Mouse (Mus musculus) forebrain, embryonic 11.5 days (tissue): ENCODE measurements around the gene Ccdc36. TPM values are rescaled to one million over a fixed set of nuclear protein-coding genes. Genes with fewer than 3 reads are reported as not detected.

Source experiments
- ATAC-seq: fragments of 200-750 bp; cut with Nextera tagmentation; replicated peaks from 2 replicates; pipeline ENCODE4 v1.8.0; 2017; ENCODE audit warnings: moderate TSS enrichment; ENCODE audit not compliant: low FRiP score
- DNase-seq: peaks from one replicate; pipeline ENCODE4 v3.0.0-alpha.2; 2017; ENCODE audit warnings: low spot score
- H3K27ac ChIP-seq: fragments of 300-500 bp; sonication (generic); 2 replicates; pipeline ENCODE4 v1.5.1; 2014; ENCODE audit warnings: low read depth, low read length
- H3K27me3 ChIP-seq: fragments of 300-500 bp; sonication (generic); 2 replicates; pipeline ENCODE4 v1.6.1; 2014; ENCODE audit warnings: mild to moderate bottlenecking, low read length, mixed read lengths; ENCODE audit not compliant: control insufficient read depth, insufficient read depth
- H3K36me3 ChIP-seq: fragments of 300-500 bp; sonication (generic); 2 replicates; pipeline ENCODE4 v1.6.1; 2014; ENCODE audit warnings: mild to moderate bottlenecking, low read length, moderate library complexity, mixed read lengths; ENCODE audit not compliant: control insufficient read depth, insufficient read depth
- H3K4me1 ChIP-seq: fragments of 300-500 bp; sonication (generic); replicated peaks from 2 replicates; pipeline ENCODE4 v1.6.1; 2014; ENCODE audit warnings: low read length, mixed read lengths; ENCODE audit not compliant: control insufficient read depth, insufficient read depth
- H3K4me2 ChIP-seq: fragments of 300-500 bp; sonication (generic); 2 replicates; pipeline ENCODE4 v1.6.1; 2014; ENCODE audit warnings: low read depth, mild to moderate bottlenecking, low read length, moderate library complexity, mixed read lengths; ENCODE audit not compliant: severe bottlenecking
- H3K4me3 ChIP-seq: fragments of 300-500 bp; sonication (generic); 2 replicates; pipeline ENCODE4 v1.5.1; 2014; ENCODE audit warnings: low read depth, low read length
- H3K9ac ChIP-seq: fragments of 300-500 bp; sonication (generic); 2 replicates; pipeline ENCODE4 v1.6.1; 2014; ENCODE audit warnings: low read length
- H3K9me3 ChIP-seq: fragments of 300-500 bp; sonication (generic); 2 replicates; pipeline ENCODE4 v1.6.1; 2016; ENCODE audit warnings: low read length, mixed read lengths; ENCODE audit not compliant: control insufficient read depth
- WGBS: fragments of 180-500 bp; shearing (Covaris S2); extraction: QIAGEN DNeasy Blood & Tissue Kit; methylation state at CpG from one replicate; pipeline ENCODE4 v1.1.7; 2014; 5-methylcytosine and 5-hydroxymethylcytosine counted together
- polyA plus RNA-seq: library from polyadenylated mRNA; unstranded; fragments of >200 nt; fragmentation: Nextera tagmentation; extraction: Ambion mirVana; gene quantifications from 2 replicates; pipeline ENCODE4 v1.2.1, GENCODE M21; 2014

Ccdc36 gene
- polyA plus RNA-seq, 1 experiment from 2014 or later = 0.69 TPM

DNA sequence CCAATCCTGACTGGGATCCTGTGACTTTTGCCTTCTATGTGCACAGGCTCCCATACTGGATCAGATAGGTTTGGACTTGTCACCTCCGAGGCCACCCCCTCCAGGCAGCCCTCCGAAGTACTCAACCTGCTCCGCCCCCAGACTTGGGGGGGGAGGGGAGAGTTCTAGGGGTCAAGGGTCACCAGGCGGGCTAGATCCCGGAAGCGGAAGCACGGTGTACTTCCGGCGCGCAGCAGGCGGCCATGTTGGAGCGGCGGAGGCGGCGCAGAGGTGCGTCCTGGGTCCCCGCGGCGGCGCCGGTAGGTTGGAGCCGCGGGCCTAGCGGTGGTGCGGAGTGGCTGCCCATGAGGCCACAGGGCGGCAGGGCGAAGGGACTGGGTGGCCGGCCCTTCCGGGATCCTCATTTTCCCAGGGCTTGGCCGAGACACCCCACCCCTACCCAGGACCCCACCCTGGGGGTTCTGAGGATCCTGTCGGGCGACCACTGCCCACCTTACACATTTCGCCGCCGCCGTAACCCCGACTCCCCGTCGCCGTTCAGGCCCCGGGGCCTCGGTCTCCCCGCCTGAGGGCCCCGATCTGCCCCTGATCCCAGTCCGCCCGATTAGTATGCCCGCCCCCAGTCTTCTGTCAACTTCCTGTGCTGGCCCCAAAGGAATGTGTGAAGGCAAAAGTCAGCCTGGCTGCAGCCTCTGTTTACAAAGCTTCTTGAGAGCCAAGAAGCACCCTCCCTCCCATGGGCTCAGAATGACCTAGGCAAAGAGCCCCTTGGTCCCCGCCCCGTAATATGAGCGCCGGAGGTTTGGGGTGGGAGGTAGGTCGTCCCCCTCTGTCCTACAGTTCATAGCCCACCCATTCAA, 32.3 kb upstream of the Ccdc36 start, which contains the start of gene Ccdc71:
Ccdc71 (plus strand) TSS at position 209 of the 860 bp plus-strand sequence.
- ATAC-seq = peak; percentile 86
- peak within 1 kb of the TSS; percentile 92 for H3K4me2 ChIP-seq
- peak within 1 kb of the TSS; percentile 91 for H3K4me3 ChIP-seq
- no peaks in the 10 kb centered on the region for H3K27me3 ChIP-seq
- H3K27ac ChIP-seq = peak within 1 kb of the TSS; percentile 55; the same call in 1 of the 2 replicates
- peaks cover 12% of the 10 kb centered on the region; the same call in 1 of the 2 replicates for H3K36me3 ChIP-seq
- 1% methylated on average over 52 of the region's 52 CpGs for WGBS
- peaks cover 4% of the 10 kb centered on the region; the same call in 1 of the 2 replicates for H3K4me1 ChIP-seq
- H3K9ac ChIP-seq = peak within 1 kb of the TSS; percentile 86
- peak; percentile 90 for DNase-seq
- no peaks in the 10 kb centered on the region for H3K9me3 ChIP-seq

DNA sequence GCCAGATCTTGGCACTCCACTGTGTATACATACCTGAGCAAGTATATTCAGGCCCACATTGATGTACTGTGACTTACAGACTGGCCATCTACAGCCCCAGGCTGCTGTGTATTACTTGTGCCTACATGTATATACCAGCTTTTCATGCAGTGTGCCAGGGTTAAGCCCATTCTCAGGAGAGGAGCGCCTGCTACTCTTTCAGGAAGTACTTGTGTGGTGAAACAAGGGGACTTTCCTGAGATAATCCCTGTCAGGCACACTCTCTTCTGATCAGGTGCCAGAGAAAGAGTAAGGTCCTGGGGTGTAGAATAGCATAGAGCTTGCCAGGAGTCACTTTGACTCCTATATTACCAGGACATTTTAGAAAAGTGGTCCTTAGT, 31.6 kb upstream of the Ccdc36 start:
- H3K36me3 ChIP-seq = peaks cover 12% of the 10 kb centered on the region; the same call in 1 of the 2 replicates
- H3K4me3 ChIP-seq = peak overlapping the region; percentile 91
- peak overlapping the region; percentile 28; the same call in 1 of the 2 replicates for H3K4me2 ChIP-seq
- H3K4me1 ChIP-seq = peaks cover 4% of the 10 kb centered on the region; the same call in 1 of the 2 replicates
- H3K9ac ChIP-seq = no peak overlapping the region
- no peak overlapping the region for H3K27ac ChIP-seq
- H3K27me3 ChIP-seq = no peaks in the 10 kb centered on the region
- no peaks in the 10 kb centered on the region for H3K9me3 ChIP-seq
- ATAC-seq (peak; percentile 37; the same call in 1 of the 2 replicates), DNase-seq (no peak)
- WGBS = 89% methylated on average over 1 of the region's 1 CpGs

DNA sequence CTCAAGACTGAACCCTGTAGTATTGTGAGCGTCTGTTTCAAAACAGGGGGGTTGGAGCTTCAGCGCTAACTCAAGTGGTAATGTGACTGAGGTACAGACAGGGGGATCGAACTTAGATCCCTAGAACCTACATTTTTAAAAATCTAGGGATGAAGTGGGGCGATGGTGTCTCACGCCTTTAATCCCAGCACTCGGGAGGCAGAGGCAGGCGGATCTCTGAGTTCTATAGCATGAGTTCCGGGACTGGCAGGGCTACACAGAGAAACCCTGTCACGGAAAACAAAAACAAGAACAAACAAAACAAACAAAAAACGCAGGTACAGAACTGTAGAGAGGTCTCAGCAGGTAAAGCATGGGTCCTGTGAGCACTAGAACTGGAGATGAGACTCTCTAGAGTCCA, 28.7 kb upstream of the Ccdc36 start:
- Histone ChIP-seq H3K27ac (no peak overlapping the region), H3K9ac (no peak overlapping the region), H3K4me2 (no peak overlapping the region), H3K27me3 (no peaks in the 10 kb centered on the region), H3K9me3 (no peaks in the 10 kb centered on the region), H3K4me1 (peaks cover 10% of the 10 kb centered on the region; the same call in 1 of the 2 replicates), H3K4me3 (no peak overlapping the region), H3K36me3 (no peaks in the 10 kb centered on the region)
- DNase-seq (no peak), ATAC-seq (no peak)
- 87% methylated on average over 10 of the region's 10 CpGs for WGBS

GRCm38 (mm10) chr9:108455747-108456571, 27.7 kb upstream of the Ccdc36 start:
- no peak overlapping the region for H3K4me2 ChIP-seq
- H3K4me1 ChIP-seq = peaks cover 9% of the 10 kb centered on the region; the same call in 1 of the 2 replicates
- no peaks in the 10 kb centered on the region for H3K36me3 ChIP-seq
- no peak overlapping the region for H3K27ac ChIP-seq
- ATAC-seq = no peak
- DNase-seq = no peak
- H3K9me3 ChIP-seq = no peaks in the 10 kb centered on the region
- H3K27me3 ChIP-seq = no peaks in the 10 kb centered on the region
- H3K9ac ChIP-seq = no peak overlapping the region
- WGBS = 83% methylated on average over 12 of the region's 12 CpGs
- no peak overlapping the region for H3K4me3 ChIP-seq

- H3K27ac ChIP-seq = no peak overlapping the region
- no peaks in the 10 kb centered on the region for H3K36me3 ChIP-seq
- H3K9me3 ChIP-seq = no peaks in the 10 kb centered on the region
- DNase-seq = no peak
- 85% methylated on average over 6 of the region's 6 CpGs for WGBS
- H3K4me1 ChIP-seq = peaks cover 17% of the 10 kb centered on the region
- H3K27me3 ChIP-seq = no peaks in the 10 kb centered on the region
- H3K9ac ChIP-seq = no peak overlapping the region
- ATAC-seq = no peak
- no peak overlapping the region for H3K4me2 ChIP-seq
- H3K4me3 ChIP-seq = no peak overlapping the region
Observed at GRCm38 (mm10) chr9:108454429-108454828, 26.1 kb upstream of the Ccdc36 start.

DNA sequence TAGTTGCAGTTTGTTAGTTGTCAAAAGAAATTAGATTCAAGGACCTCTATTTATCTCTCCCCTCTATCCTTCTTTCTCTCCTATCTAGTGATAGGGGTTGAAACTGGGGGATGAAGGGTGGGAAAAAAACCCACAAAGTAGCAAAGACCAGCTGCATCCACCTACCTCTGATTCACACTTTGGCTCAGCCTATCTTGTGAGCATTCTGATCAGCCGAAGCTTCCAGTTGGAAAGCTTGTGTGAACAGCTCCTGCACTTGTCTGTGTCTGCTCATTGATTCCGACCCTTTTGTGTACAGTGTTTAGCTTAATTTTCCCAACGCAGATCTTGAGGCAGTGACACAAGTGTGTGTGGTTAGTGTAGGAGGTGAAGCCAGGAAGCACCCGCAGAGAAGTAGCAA, 25.2 kb upstream of the Ccdc36 start:
- DNase-seq = no peak
- no peak overlapping the region for H3K27ac ChIP-seq
- H3K9ac ChIP-seq = no peak overlapping the region
- ATAC-seq = no peak
- no peak overlapping the region for H3K4me3 ChIP-seq
- no peaks in the 10 kb centered on the region for H3K27me3 ChIP-seq
- H3K4me1 ChIP-seq = peaks cover 22% of the 10 kb centered on the region
- no peak overlapping the region for H3K4me2 ChIP-seq
- H3K36me3 ChIP-seq = no peaks in the 10 kb centered on the region
- H3K9me3 ChIP-seq = no peaks in the 10 kb centered on the region
- 81% methylated on average over 4 of the region's 4 CpGs for WGBS

GRCm38 (mm10) chr9:108452911-108453310, 24.6 kb upstream of the Ccdc36 start:
- H3K4me3 ChIP-seq = peak overlapping the region; percentile 55
- no peak for DNase-seq
- no peaks in the 10 kb centered on the region for H3K9me3 ChIP-seq
- no peak overlapping the region for H3K27ac ChIP-seq
- peak overlapping the region; percentile 68 for H3K9ac ChIP-seq
- H3K4me2 ChIP-seq = peak overlapping the region; percentile 95
- H3K4me1 ChIP-seq = peaks cover 22% of the 10 kb centered on the region
- ATAC-seq = no peak
- 50% methylated on average over 6 of the region's 6 CpGs for WGBS
- peaks cover 3% of the 10 kb centered on the region; the same call in 1 of the 2 replicates for H3K36me3 ChIP-seq
- no peaks in the 10 kb centered on the region for H3K27me3 ChIP-seq

DNA sequence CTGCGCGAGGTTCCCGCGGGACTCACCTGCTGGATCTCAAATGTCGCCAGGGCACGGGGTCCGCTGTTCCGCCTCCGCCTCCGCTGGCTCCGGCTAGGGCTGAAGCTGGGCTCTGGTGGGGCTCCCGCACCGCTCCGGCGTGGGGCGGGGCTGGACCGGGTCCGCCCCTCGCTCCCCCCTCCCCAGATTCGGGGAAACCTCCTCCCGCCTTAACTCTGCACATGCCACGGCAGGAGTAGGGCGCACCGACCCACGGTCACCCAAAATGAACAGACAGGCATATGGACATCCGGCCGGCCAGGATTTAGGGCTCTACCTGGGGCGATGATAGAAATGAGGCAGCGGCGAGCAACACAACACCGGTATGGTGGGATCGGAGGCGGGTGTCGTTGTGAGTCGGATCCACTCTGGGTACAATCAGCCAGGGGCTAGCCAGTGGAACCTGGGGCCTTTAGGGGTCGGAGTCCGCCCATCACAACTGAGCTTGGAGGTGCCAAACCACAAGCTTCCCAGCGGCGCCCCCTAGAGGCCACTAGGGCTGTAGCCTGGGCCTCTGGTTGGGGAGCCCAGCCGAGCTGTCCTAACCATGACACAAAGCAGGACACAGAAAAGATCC, 24.1 kb upstream of the Ccdc36 start:
- Histone ChIP-seq H3K27ac (peak overlapping the region; percentile 5; the same call in 1 of the 2 replicates), H3K9me3 (no peaks in the 10 kb centered on the region), H3K27me3 (no peaks in the 10 kb centered on the region), H3K36me3 (peaks cover 3% of the 10 kb centered on the region; the same call in 1 of the 2 replicates), H3K9ac (peak overlapping the region; percentile 68), H3K4me2 (peak overlapping the region; percentile 95), H3K4me1 (peaks cover 22% of the 10 kb centered on the region), H3K4me3 (peak overlapping the region; percentile 55)
- WGBS = under 1% methylated on average over 40 of the region's 40 CpGs
- DNase-seq = peak; percentile 97
- peak; percentile 73 for ATAC-seq
